Mouse (Mus musculus) kidney, adult 9 months (tissue): ENCODE measurements at regions not wholly inside any gene's neighbourhood (a gene's known extent, or its start where the extent isn't known, plus 50 kb on each side); places are given as distances from the start of the nearest gene placed in this dataset.

ENCODE experiments used
- DNase-seq: peaks from one replicate; pipeline ENCODE4 v3.0.0; 2022

- no peak for DNase-seq
Observed at GRCm38 (mm10) chr1:132820136-132820535, 59.9 kb upstream of the Lrrn2 start.

- no peak for DNase-seq
Observed at GRCm38 (mm10) chr1:132818296-132818695, 61.8 kb upstream of the Lrrn2 start.

- DNase-seq: no peak
Observed at GRCm38 (mm10) chr1:132817366-132817765, 62.7 kb upstream of the Lrrn2 start.

DNA sequence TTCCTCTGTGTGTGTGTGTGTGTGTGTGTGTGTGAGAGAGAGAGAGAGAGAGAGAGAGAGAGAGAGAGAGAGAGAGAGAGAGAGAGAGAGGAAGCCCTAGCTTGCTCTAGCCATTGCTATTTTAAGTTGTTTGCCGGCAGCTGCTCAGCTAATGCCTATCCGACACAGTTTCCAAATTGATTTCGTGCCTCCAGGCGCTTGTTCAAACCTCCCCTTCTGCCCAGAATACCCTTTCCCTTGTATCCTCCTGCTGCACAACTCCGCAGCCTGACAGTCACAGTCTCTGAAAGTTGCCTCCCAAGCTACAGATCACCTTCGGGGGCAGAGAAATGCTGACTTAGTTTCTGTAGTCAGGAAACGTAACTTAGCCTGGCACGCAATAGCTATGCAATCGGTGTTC, 63.9 kb upstream of the Nfasc start:
- DNase-seq: no peak

GRCm38 (mm10) chr1:132803842-132804241, 62.2 kb upstream of the Nfasc start:
- peak; percentile 33 for DNase-seq

GRCm38 (mm10) chr1:132802380-132802779, 60.8 kb upstream of the Nfasc start:
- DNase-seq: no peak

DNA sequence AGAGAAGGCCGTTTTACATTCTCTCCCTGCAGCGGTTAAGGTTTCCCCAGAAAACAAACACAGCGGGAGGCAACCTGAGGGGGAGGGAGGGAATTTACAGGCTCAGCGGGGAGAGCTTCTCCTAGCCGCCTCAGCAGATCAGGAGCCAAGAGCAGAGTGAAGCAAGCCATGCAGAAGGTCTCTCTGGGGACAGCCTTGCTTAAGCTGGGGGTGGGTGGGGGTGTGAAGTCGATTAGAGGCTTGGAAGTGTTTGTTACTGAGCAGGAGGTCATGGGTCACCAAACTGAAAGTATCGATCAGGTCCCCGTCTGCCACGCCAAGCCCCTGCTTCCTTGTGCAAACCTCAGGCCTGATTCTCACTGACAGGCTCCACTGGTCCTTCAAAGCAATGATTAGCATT, 58.7 kb upstream of the Nfasc start:
- no peak for DNase-seq

- DNase-seq: peak; percentile 33
Observed at GRCm38 (mm10) chr1:132799258-132799657, 57.7 kb upstream of the Nfasc start.

- no peak for DNase-seq
Observed at GRCm38 (mm10) chr1:132794462-132794861, 52.9 kb upstream of the Nfasc start.
